Mouse (Mus musculus) kidney, postnatal 0 days (tissue): ENCODE measurements at regions not wholly inside any gene's neighbourhood (a gene's known extent, or its start where the extent isn't known, plus 50 kb on each side); places are given as distances from the start of the nearest gene placed in this dataset.

ENCODE experiments used
- ATAC-seq: fragments of 200-750 bp; cut with Nextera tagmentation; replicated peaks from 2 replicates; pipeline ENCODE4 v1.8.0; 2017; ENCODE audit warnings: low read depth, moderate number of reproducible peaks, moderate TSS enrichment, moderate library complexity; ENCODE audit not compliant: low FRiP score
- DNase-seq: peaks from one replicate; pipeline ENCODE4 v3.0.0-alpha.2; 2016; ENCODE audit warnings: low spot score
- H3K27ac ChIP-seq: fragments of 300-500 bp; sonication (generic); 2 replicates; pipeline ENCODE4 v1.5.1; 2014; ENCODE audit warnings: mild to moderate bottlenecking
- H3K27me3 ChIP-seq: fragments of 300-500 bp; sonication (generic); 2 replicates; pipeline ENCODE4 v1.6.1; 2014; ENCODE audit warnings: low read length, mixed read lengths; ENCODE audit not compliant: insufficient read depth
- H3K36me3 ChIP-seq: fragments of 300-500 bp; sonication (generic); 2 replicates; pipeline ENCODE4 v1.6.1; 2014; ENCODE audit warnings: low read length, mixed read lengths; ENCODE audit not compliant: insufficient read depth
- H3K4me1 ChIP-seq: fragments of 300-500 bp; sonication (generic); replicated peaks from 2 replicates; pipeline ENCODE4 v1.6.1; 2014; ENCODE audit warnings: antibody characterized with exemption, low read length, mixed read lengths; ENCODE audit not compliant: insufficient read depth
- H3K4me2 ChIP-seq: fragments of 300-500 bp; sonication (generic); 2 replicates; pipeline ENCODE4 v1.6.1; 2014; ENCODE audit warnings: mild to moderate bottlenecking, low read length, moderate library complexity, mixed read lengths
- H3K4me3 ChIP-seq: fragments of 300-500 bp; sonication (generic); replicated peaks from 2 replicates; pipeline ENCODE4 v1.5.1; 2014; ENCODE audit warnings: low read depth, low read length
- H3K9ac ChIP-seq: fragments of 300-500 bp; sonication (generic); 2 replicates; pipeline ENCODE4 v1.6.1; 2014; ENCODE audit warnings: low read depth, low read length
- H3K9me3 ChIP-seq: fragments of 300-500 bp; sonication (generic); replicated peaks from 2 replicates; pipeline ENCODE4 v1.6.1; 2016; ENCODE audit warnings: low read length, inconsistent platforms, mixed read lengths
- CTCF ChIP-seq: IDR thresholded peaks from 2 replicates; pipeline ENCODE4 v1.5.1; 2016; ENCODE audit warnings: antibody characterized with exemption, low read depth, mild to moderate bottlenecking, moderate library complexity
- WGBS: fragments of 180-500 bp; shearing (Covaris S2); extraction: QIAGEN DNeasy Blood & Tissue Kit; methylation state at CpG from one replicate; pipeline ENCODE4 v1.1.7; 2014; 5-methylcytosine and 5-hydroxymethylcytosine counted together

DNA sequence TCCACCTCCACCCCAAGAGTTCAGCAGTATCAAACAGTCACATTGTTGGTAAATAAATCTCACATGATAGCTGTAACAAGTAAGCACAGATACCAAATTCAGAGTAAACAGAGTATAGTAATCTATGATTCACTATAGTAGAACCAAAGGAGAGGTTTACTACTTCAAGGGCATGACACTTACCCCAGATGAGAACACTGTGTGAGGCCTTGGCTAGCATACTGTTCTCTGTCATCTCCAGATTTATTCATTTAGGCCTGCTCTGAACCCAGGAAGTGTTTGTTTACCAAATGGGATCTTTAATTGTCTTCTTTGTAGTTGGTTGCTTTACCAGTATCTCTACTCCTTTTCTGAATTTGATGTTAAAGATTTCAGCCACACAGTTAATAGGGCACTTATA, 151.8 kb upstream of the Kynu start:
- Histone ChIP-seq H3K9ac (no peak overlapping the region), H3K4me2 (no peak overlapping the region), H3K4me3 (no peak overlapping the region), H3K27me3 (no peaks in the 10 kb centered on the region), H3K9me3 (no peaks in the 10 kb centered on the region), H3K4me1 (no peaks in the 10 kb centered on the region), H3K36me3 (no peaks in the 10 kb centered on the region), H3K27ac (no peak overlapping the region)
- DNase-seq: peak; percentile 12
- no peak for ATAC-seq
- no peak for TF ChIP-seq CTCF

DNA sequence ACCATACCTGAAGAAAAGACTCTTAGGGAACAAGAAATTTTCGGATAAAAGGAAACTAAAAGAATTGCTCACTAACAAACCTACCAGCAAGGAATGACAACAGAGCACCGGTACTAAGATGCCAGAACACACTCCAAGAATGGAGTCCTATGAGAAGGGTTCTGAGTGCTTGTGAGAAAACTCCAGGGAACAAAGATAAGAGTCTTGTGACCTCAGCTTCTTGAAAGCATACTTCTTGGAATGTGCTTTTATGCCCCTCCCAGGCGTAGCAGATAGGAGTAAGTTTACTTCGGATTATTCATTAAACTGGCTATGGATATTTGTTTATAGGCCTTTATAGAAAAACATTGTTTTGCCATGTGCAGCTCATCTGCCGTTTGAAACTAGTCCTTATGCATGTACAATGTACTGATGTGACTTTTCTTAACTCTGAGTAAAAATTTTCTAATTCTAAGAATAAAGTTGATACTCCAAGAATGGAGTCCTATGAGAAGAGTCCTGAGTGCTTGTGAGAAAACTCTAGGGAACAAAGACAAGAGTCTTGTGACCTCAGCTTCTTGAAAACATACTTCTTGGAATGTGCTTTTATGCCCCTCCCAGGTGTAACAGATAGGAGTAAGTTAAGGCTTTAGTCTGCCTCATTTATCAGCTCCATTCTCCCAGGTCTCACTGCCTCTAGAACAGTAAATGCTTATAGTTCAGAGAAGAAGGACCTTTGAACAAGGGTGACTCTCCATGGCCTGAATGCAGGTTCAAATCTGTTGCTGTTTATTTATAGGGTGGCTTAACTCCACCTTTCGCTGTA, 150.8 kb upstream of the Kynu start:
- Histone ChIP-seq H3K9me3 (no peaks in the 10 kb centered on the region), H3K27ac (no peak overlapping the region), H3K4me3 (no peak overlapping the region), H3K36me3 (no peaks in the 10 kb centered on the region), H3K4me2 (no peak overlapping the region), H3K9ac (no peak overlapping the region), H3K27me3 (no peaks in the 10 kb centered on the region), H3K4me1 (no peaks in the 10 kb centered on the region)
- DNase-seq (no peak), ATAC-seq (no peak)
- no peak for TF ChIP-seq CTCF
- 76% methylated on average over 6 of the region's 6 CpGs for WGBS

DNA sequence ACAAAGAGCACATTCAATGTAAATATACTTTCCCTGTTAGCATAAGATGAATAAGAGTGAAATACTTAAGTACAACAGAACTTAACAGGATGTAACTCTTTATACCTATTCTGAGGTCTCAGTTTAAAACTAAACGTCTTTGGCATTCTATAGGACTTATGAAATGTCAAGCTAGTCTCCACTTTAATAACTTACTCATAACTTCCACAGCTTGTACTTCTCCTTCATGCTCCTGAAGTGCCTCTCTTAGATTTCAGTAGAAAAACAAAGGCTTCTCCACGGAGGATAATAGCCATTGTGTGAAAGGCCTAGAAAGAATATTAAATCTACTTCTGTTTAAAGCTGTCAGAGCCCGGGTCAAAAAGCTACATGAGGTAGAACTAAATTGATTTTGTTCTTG, 117.9 kb upstream of the Kynu start:
- H3K36me3 ChIP-seq: no peaks in the 10 kb centered on the region
- no peaks in the 10 kb centered on the region for H3K4me1 ChIP-seq
- H3K4me3 ChIP-seq: no peak overlapping the region
- DNase-seq (no peak), ATAC-seq (no peak)
- H3K4me2 ChIP-seq: no peak overlapping the region
- H3K9ac ChIP-seq: no peak overlapping the region
- H3K27me3 ChIP-seq: no peaks in the 10 kb centered on the region
- H3K9me3 ChIP-seq: no peaks in the 10 kb centered on the region
- TF ChIP-seq CTCF: no peak
- H3K27ac ChIP-seq: no peak overlapping the region
- WGBS: 34% methylated on average over 3 of the region's 3 CpGs

DNA sequence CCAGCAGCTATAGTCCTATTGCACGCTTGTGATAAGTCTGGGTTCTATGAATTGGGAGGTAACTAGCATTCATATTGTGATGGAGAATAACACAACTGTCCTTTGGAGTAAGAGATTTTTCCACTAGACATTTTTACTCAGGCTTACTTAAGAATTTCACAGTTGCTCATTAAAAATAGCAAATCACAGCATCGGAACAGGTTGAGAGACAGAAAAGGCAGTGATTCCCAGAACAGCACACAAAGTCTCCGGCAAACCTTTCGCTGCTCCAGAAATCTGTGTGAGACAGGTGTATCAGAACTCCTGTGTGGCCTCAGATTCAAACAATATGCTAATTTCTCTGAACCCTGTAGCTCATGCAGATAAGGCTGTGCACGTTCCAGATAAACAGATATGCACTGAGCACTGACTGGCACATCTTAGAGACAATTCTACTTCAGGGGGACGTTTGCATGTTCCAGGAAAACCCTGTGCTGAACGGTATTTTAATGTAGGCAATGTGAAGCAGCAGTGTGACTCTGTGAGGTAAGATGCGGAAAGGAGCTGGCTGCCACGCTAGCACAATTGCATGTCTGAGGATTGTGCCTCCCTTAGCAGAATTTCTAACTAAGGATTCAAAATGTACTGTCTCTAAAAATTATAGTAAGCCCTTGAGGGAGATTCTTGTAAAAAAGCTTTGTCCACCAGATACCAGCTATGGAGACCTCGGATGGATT, 99.8 kb upstream of the Kynu start:
- DNase-seq (no peak), ATAC-seq (no peak)
- H3K9me3 ChIP-seq: no peaks in the 10 kb centered on the region
- no peaks in the 10 kb centered on the region for H3K27me3 ChIP-seq
- TF ChIP-seq CTCF: no peak
- no peak overlapping the region for H3K27ac ChIP-seq
- no peak overlapping the region for H3K4me2 ChIP-seq
- H3K4me3 ChIP-seq: no peak overlapping the region
- no peak overlapping the region for H3K9ac ChIP-seq
- H3K4me1 ChIP-seq: no peaks in the 10 kb centered on the region
- WGBS: 83% methylated on average over 10 of the region's 10 CpGs
- no peaks in the 10 kb centered on the region for H3K36me3 ChIP-seq

DNA sequence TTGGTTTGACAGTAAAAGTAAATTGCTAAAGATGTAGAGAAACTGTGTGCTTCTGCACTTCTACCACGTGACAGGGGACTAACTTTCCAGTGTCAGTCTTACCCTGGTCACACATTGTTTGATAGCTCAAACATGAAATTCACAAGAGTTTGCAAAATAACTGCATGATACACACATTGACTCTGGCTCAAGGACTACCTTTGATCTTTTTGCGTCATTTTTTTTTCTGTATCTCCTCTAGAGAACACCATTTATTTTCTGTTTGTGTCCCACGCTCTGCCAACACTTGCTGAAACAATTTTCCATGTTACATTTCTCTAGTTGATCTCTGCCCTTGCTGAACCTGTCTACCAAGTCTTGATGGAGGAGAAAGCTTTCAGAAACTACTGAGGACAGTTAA, 86.0 kb upstream of the Kynu start:
- Histone ChIP-seq H3K27me3 (no peaks in the 10 kb centered on the region), H3K9ac (no peak overlapping the region), H3K27ac (no peak overlapping the region), H3K9me3 (no peaks in the 10 kb centered on the region), H3K4me3 (no peak overlapping the region), H3K4me2 (no peak overlapping the region), H3K4me1 (no peaks in the 10 kb centered on the region), H3K36me3 (no peaks in the 10 kb centered on the region)
- ATAC-seq (no peak), DNase-seq (no peak)
- TF ChIP-seq CTCF: no peak
- WGBS: 81% methylated on average over 3 of the region's 3 CpGs

DNA sequence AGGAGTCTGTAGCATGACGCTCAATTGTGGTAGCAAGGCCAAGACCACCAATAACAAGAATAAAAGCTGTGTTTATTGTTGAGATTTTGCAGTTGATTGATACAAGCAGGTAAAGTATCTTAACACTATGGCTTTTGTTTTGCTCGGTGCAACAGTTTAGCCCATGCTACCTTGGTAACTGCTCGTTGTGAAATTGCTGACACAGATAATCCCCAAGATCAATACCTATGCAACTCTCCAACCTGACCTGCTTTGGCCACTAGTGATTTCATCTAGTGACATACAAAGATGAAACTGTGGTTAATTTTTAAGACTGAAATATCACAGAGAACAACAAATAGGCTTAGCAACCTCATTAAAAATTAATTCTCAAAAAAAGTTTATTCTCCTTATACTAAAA, 85.2 kb upstream of the Kynu start:
- 91% methylated on average over 3 of the region's 3 CpGs for WGBS
- Histone ChIP-seq H3K4me3 (no peak overlapping the region), H3K9ac (no peak overlapping the region), H3K27me3 (no peaks in the 10 kb centered on the region), H3K9me3 (no peaks in the 10 kb centered on the region), H3K4me2 (no peak overlapping the region), H3K27ac (no peak overlapping the region), H3K36me3 (no peaks in the 10 kb centered on the region), H3K4me1 (no peaks in the 10 kb centered on the region)
- ATAC-seq: no peak
- DNase-seq: no peak
- no peak for TF ChIP-seq CTCF

DNA sequence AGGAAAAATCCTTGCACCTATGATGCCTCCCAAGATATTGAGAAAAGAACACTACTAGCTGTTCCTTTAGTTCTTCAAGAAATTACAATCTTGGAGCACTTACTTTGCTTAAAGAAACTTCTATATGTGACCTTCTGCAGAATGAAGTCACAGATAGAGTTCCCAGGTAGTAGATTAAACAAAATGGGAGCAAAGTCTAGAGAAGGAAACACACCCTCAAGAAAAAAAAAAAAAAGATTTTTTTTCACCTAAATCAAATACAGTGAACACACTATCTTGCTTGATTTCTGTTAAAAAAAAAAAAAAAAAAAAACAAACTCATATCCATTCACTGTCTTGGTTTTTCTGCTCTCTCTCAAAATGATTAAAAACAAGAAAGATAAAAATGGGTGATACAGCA, 76.6 kb upstream of the Kynu start:
- H3K9me3 ChIP-seq: no peaks in the 10 kb centered on the region
- TF ChIP-seq CTCF: no peak
- no peak overlapping the region for H3K9ac ChIP-seq
- no peaks in the 10 kb centered on the region for H3K27me3 ChIP-seq
- H3K27ac ChIP-seq: no peak overlapping the region
- no peak overlapping the region for H3K4me3 ChIP-seq
- H3K4me1 ChIP-seq: no peaks in the 10 kb centered on the region
- no peak for DNase-seq
- no peak for ATAC-seq
- no peaks in the 10 kb centered on the region for H3K36me3 ChIP-seq
- no peak overlapping the region for H3K4me2 ChIP-seq
